Mouse (Mus musculus) liver, embryonic 13.5 days (tissue): ENCODE data around the gene Fggy. TPM values are rescaled to one million over a fixed set of nuclear protein-coding genes. Genes with fewer than 3 reads are reported as not detected.

ENCODE experiments used
- ATAC-seq: fragments of 200-750 bp; cut with Nextera tagmentation; 2 replicates; pipeline ENCODE4 v1.8.0; 2017; ENCODE audit warnings: low read depth, mild to moderate bottlenecking, moderate number of reproducible peaks, moderate library complexity
- DNase-seq: peaks from one replicate; pipeline ENCODE4 v3.0.0; 2022
- H3K27ac ChIP-seq: fragments of 300-500 bp; sonication (generic); 2 replicates; pipeline ENCODE4 v1.5.1; 2015; ENCODE audit warnings: moderate library complexity, mild to moderate bottlenecking, inconsistent platforms
- H3K27me3 ChIP-seq: fragments of 300-500 bp; sonication (generic); 2 replicates; pipeline ENCODE4 v1.6.1; 2015; ENCODE audit warnings: mild to moderate bottlenecking, inconsistent platforms
- H3K36me3 ChIP-seq: fragments of 300-500 bp; sonication (generic); 2 replicates; pipeline ENCODE4 v1.6.1; 2015; ENCODE audit warnings: mild to moderate bottlenecking, inconsistent platforms
- H3K4me1 ChIP-seq: fragments of 300-500 bp; sonication (generic); replicated peaks from 2 replicates; pipeline ENCODE4 v1.6.1; 2015; ENCODE audit warnings: inconsistent platforms
- H3K4me2 ChIP-seq: fragments of 300-500 bp; sonication (generic); 2 replicates; pipeline ENCODE4 v1.6.1; 2015; ENCODE audit warnings: inconsistent platforms, mild to moderate bottlenecking, moderate library complexity
- H3K4me3 ChIP-seq: fragments of 300-500 bp; sonication (generic); replicated peaks from 2 replicates; pipeline ENCODE4 v1.5.1; 2015; ENCODE audit warnings: mild to moderate bottlenecking, inconsistent platforms
- H3K9ac ChIP-seq: fragments of 300-500 bp; sonication (generic); 2 replicates; pipeline ENCODE4 v1.6.1; 2015; ENCODE audit warnings: mild to moderate bottlenecking, inconsistent platforms
- H3K9me3 ChIP-seq: fragments of 300-500 bp; sonication (generic); replicated peaks from 2 replicates; pipeline ENCODE4 v1.6.1; 2016; ENCODE audit warnings: inconsistent platforms
- WGBS: fragments of 180-500 bp; shearing (Covaris S2); methylation state at CpG from one replicate; pipeline ENCODE4 v1.1.7; 2015; ENCODE audit not compliant: insufficient replicate concordance; 5-methylcytosine and 5-hydroxymethylcytosine counted together
- polyA plus RNA-seq: library from polyadenylated mRNA; unstranded; fragments of >200 nt; fragmentation: Nextera tagmentation; extraction: Ambion mirVana; gene quantifications from 2 replicates; pipeline ENCODE4 v1.2.1, GENCODE M21; 2015

The Fggy gene
- polyA plus RNA-seq, 1 experiment from 2014 or later = 13.9 TPM

GRCm38 (mm10) chr4:95793647-95794328 is 236.5 kb downstream of the Fggy start:
- H3K27me3 ChIP-seq = no peaks in the 10 kb centered on the region
- no peak overlapping the region for H3K4me2 ChIP-seq
- H3K9ac ChIP-seq = no peak overlapping the region
- no peak for DNase-seq
- 0 out of 2 replicates have a peak, but pooled peaks cover 8% of the 10 kb centered on the region for H3K4me1 ChIP-seq
- no peak overlapping the region for H3K4me3 ChIP-seq
- ATAC-seq = peak; percentile 45; the same call in 1 of the 2 replicates
- H3K27ac ChIP-seq = no peak overlapping the region
- WGBS = 51% methylated on average over 7 of the region's 7 CpGs
- H3K36me3 ChIP-seq = no peaks in the 10 kb centered on the region
- no peaks in the 10 kb centered on the region for H3K9me3 ChIP-seq

- Histone ChIP-seq H3K36me3 (no peaks in the 10 kb centered on the region), H3K4me2 (no peak overlapping the region), H3K4me3 (no peak overlapping the region), H3K9ac (no peak overlapping the region), H3K27me3 (no peaks in the 10 kb centered on the region), H3K4me1 (0 out of 2 replicates have a peak, but pooled peaks cover 8% of the 10 kb centered on the region), H3K9me3 (no peaks in the 10 kb centered on the region), H3K27ac (no peak overlapping the region)
- DNase-seq = no peak
- no peak; the same call in 1 of the 2 replicates for ATAC-seq
- WGBS = 61% methylated on average over 6 of the region's 6 CpGs
Observed at GRCm38 (mm10) chr4:95794651-95795050, 237.3 kb downstream of the Fggy start.

DNA sequence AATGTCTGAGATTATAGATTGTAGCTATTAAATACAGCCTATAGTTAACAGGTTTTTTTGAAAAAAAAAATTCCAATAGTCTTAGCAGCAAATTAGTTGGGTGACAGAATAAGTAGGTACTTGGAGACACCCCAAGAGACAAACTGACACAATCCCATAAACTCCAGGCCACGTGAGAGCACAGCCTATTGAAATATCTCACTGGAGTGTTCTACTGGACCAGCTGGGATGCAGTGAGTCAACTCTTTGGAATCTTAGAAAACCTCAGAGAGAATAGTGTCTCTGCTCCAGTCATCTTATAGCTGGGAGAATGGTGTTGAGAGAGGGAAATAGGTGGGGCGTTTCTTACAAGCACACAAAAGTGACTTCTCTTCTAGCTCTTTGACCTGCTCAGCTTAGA is 238.0 kb downstream of the Fggy start:
- DNase-seq (no peak), ATAC-seq (no peak)
- 0 out of 2 replicates have a peak, but pooled peaks cover 8% of the 10 kb centered on the region for H3K4me1 ChIP-seq
- H3K4me2 ChIP-seq = no peak overlapping the region
- H3K36me3 ChIP-seq = no peaks in the 10 kb centered on the region
- H3K9ac ChIP-seq = no peak overlapping the region
- H3K27ac ChIP-seq = no peak overlapping the region
- no peaks in the 10 kb centered on the region for H3K9me3 ChIP-seq
- 45% methylated on average over 2 of the region's 2 CpGs for WGBS
- H3K4me3 ChIP-seq = no peak overlapping the region
- no peaks in the 10 kb centered on the region for H3K27me3 ChIP-seq

DNA sequence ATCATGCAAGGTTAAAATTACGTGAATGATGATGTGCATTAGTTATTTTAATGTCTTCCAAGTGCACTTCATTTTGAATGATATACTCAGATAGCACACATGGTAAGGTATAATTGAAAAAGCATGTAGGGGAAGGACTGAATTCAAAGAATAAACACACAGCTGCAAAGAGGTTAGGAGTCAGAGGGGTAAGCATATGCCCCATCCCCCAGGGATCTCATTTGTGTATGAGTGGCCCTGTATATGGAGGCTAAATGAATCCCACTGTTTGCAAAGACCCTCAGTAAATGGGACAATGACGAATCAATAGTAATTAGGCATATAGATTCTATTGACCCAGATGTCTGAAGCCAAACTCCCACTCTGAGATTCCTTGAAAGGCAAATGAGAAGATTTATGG is 262.3 kb downstream of the Fggy start:
- ATAC-seq (no peak), DNase-seq (no peak)
- Histone ChIP-seq H3K4me1 (no peaks in the 10 kb centered on the region), H3K36me3 (no peaks in the 10 kb centered on the region), H3K27ac (no peak overlapping the region), H3K4me2 (no peak overlapping the region), H3K4me3 (no peak overlapping the region), H3K9me3 (no peaks in the 10 kb centered on the region), H3K27me3 (no peaks in the 10 kb centered on the region), H3K9ac (no peak overlapping the region)
- WGBS = 43% methylated on average over 2 of the region's 2 CpGs

DNA sequence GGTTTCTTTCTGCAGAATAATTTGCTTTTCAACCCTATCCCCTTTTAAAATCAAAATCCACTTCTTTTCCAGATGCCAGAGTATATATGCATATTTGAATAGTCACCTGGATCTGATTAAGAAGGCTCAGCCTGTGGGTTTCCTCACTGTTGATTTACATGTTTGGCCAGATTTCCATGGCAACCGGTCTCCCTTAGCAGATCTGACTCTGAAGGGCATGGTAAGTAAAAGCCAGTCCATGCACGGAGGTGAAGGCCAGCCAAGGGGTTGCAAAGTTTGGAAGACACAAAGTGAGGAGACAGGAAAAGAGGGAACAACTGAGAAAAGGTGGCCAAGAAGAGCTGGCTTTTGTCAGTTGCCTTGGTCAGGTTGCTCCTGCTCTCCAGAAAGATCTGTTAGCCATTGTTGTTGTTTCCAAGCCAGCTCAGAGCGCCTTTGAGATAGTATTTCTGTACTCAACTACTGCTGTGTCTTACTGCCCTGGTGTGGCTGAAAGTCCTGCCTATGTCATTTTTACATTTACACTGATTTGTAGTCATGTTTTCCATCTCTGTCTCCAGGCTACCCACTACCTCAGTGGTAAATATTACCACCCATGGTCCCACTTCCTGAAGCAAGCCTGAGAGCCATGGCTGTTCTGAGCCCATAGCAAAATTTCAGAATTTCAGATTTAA is 264.7 kb downstream of the Fggy start:
- Histone ChIP-seq H3K27ac (no peak overlapping the region), H3K36me3 (no peaks in the 10 kb centered on the region), H3K27me3 (no peaks in the 10 kb centered on the region), H3K9ac (no peak overlapping the region), H3K4me3 (no peak overlapping the region), H3K9me3 (no peaks in the 10 kb centered on the region), H3K4me2 (no peak overlapping the region), H3K4me1 (no peaks in the 10 kb centered on the region)
- DNase-seq = no peak
- WGBS = 46% methylated on average over 3 of the region's 3 CpGs
- no peak for ATAC-seq

DNA sequence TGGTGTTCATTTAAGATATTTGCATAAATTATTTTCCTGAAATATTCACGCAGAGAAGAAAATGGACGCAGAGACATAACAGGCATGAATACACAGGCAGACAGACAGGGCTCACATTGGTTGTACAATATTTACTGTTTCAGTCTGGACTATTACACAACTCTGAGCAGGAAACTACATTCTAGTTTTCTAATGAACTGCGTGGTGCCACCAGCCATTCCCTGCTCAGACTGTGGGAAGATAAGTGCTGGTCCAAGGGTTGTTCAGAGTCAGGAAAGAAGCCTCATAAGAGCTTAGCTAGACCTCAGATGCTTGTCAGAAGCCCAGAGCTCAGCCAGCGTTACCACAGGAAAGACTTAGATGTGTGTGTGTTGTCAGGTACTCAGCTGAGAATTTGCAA is 270.9 kb downstream of the Fggy start:
- Histone ChIP-seq H3K36me3 (no peaks in the 10 kb centered on the region), H3K9me3 (no peaks in the 10 kb centered on the region), H3K4me3 (no peak overlapping the region), H3K4me1 (no peaks in the 10 kb centered on the region; the same call in 1 of the 2 replicates), H3K27me3 (no peaks in the 10 kb centered on the region), H3K27ac (no peak overlapping the region), H3K9ac (no peak overlapping the region), H3K4me2 (no peak overlapping the region)
- ATAC-seq (no peak), DNase-seq (no peak)
- 60% methylated on average over 4 of the region's 4 CpGs for WGBS

- ATAC-seq (no peak), DNase-seq (no peak)
- Histone ChIP-seq H3K4me3 (no peak overlapping the region), H3K27ac (no peak overlapping the region), H3K27me3 (no peaks in the 10 kb centered on the region), H3K9me3 (no peaks in the 10 kb centered on the region), H3K9ac (no peak overlapping the region), H3K36me3 (no peaks in the 10 kb centered on the region), H3K4me1 (no peaks in the 10 kb centered on the region; the same call in 1 of the 2 replicates), H3K4me2 (no peak overlapping the region)
- 69% methylated on average over 2 of the region's 2 CpGs for WGBS
Observed at GRCm38 (mm10) chr4:95830320-95830719, 273.0 kb downstream of the Fggy start.

DNA sequence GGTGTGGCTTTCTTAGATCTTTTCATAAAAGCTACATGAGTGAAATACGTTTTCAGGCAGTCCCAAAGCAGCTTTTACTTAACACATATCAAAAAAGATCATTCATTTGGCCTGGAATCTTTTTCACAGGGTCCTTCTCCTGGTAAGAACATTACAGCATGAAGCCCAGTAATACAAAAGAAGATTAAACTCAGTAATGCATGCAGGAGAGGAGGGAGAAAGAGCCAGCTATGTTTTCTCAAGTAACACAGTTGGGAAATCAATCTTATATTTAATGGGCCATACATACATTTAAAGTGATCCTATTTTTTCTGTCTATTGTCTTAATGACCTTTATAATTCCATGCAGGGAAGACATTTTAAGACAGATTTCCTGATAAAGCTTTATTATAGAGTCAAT is 282.6 kb downstream of the Fggy start:
- no peaks in the 10 kb centered on the region for H3K9me3 ChIP-seq
- H3K4me2 ChIP-seq = no peak overlapping the region
- H3K4me1 ChIP-seq = no peaks in the 10 kb centered on the region
- H3K27ac ChIP-seq = no peak overlapping the region
- 55% methylated on average over 1 of the region's 1 CpGs for WGBS
- no peak for ATAC-seq
- H3K4me3 ChIP-seq = no peak overlapping the region
- DNase-seq = no peak
- no peaks in the 10 kb centered on the region for H3K27me3 ChIP-seq
- H3K36me3 ChIP-seq = no peaks in the 10 kb centered on the region
- no peak overlapping the region for H3K9ac ChIP-seq

GRCm38 (mm10) chr4:95840389-95841053 is 283.2 kb downstream of the Fggy start:
- Histone ChIP-seq H3K36me3 (no peaks in the 10 kb centered on the region), H3K27ac (no peak overlapping the region), H3K4me1 (no peaks in the 10 kb centered on the region), H3K4me2 (no peak overlapping the region), H3K9ac (no peak overlapping the region), H3K4me3 (no peak overlapping the region), H3K9me3 (no peaks in the 10 kb centered on the region), H3K27me3 (no peaks in the 10 kb centered on the region)
- DNase-seq (no peak), ATAC-seq (no peak)
- 65% methylated on average over 6 of the region's 6 CpGs for WGBS

GRCm38 (mm10) chr4:95845981-95846617 is 288.8 kb downstream of the Fggy start:
- Histone ChIP-seq H3K4me2 (no peak overlapping the region), H3K27me3 (no peaks in the 10 kb centered on the region), H3K36me3 (no peaks in the 10 kb centered on the region), H3K27ac (no peak overlapping the region), H3K4me3 (no peak overlapping the region), H3K9ac (no peak overlapping the region), H3K4me1 (0 out of 2 replicates have a peak, but pooled peaks cover 2% of the 10 kb centered on the region), H3K9me3 (no peaks in the 10 kb centered on the region)
- 36% methylated on average over 6 of the region's 6 CpGs for WGBS
- ATAC-seq = no peak
- no peak for DNase-seq

GRCm38 (mm10) chr4:95847219-95847618 is 289.9 kb downstream of the Fggy start:
- no peaks in the 10 kb centered on the region for H3K36me3 ChIP-seq
- 0 out of 2 replicates have a peak, but pooled peaks cover 2% of the 10 kb centered on the region for H3K4me1 ChIP-seq
- no peak overlapping the region for H3K4me3 ChIP-seq
- no peak overlapping the region for H3K9ac ChIP-seq
- ATAC-seq (no peak), DNase-seq (no peak)
- no peak overlapping the region for H3K4me2 ChIP-seq
- H3K27me3 ChIP-seq = no peaks in the 10 kb centered on the region
- no peaks in the 10 kb centered on the region for H3K9me3 ChIP-seq
- no peak overlapping the region for H3K27ac ChIP-seq
